Mouse (Mus musculus) ES-E14 (cell line): ENCODE results near the gene Shroom3. TPM values are rescaled to one million over a fixed set of nuclear protein-coding genes. Genes with fewer than 3 reads are reported as not detected.

ENCODE experiments used
- DNase-seq: peaks from one replicate; pipeline ENCODE4 v3.0.0-alpha.2; 2013; ENCODE audit warnings: low read depth, low spot score
- H3K27ac ChIP-seq: 2 replicates; pipeline ENCODE4 v1.5.1; 2012; ENCODE audit warnings: low read depth, mild to moderate bottlenecking, low read length, moderate library complexity, mixed read lengths; ENCODE audit not compliant: poor library complexity, insufficient read depth, severe bottlenecking
- H3K36me3 ChIP-seq: 2 replicates; pipeline ENCODE4 v1.6.1; 2012; ENCODE audit warnings: mild to moderate bottlenecking, low read length, moderate library complexity, mixed read lengths; ENCODE audit not compliant: control insufficient read depth, poor library complexity, insufficient read depth, severe bottlenecking
- H3K4me1 ChIP-seq, 2 experiments: fragments of 150-350 bp in 1 of 2; sonication (generic) in 1 of 2; 2 replicates each; pipeline ENCODE4 v1.6.1; 2012; ENCODE audit warnings: low read length in 2 of 2, mild to moderate bottlenecking in 1 of 2, mixed read lengths in 1 of 2; ENCODE audit not compliant: control insufficient read depth in 2 of 2, insufficient read depth in 2 of 2, poor library complexity in 1 of 2
- H3K4me3 ChIP-seq, 2 experiments: fragments of 150-350 bp in 1 of 2; sonication (generic) in 1 of 2; 2 replicates each; pipeline ENCODE4 v1.5.1; 2012; ENCODE audit warnings: low read length in 2 of 2, low read depth in 1 of 2, mild to moderate bottlenecking in 1 of 2, mixed read lengths in 1 of 2; ENCODE audit not compliant: insufficient read depth in 1 of 2, poor library complexity in 1 of 2, severe bottlenecking in 1 of 2
- H3K9ac ChIP-seq: 2 replicates; pipeline ENCODE4 v1.6.1; 2012; ENCODE audit warnings: low read depth, mild to moderate bottlenecking, low read length, mixed read lengths; ENCODE audit not compliant: poor library complexity, insufficient read depth, severe bottlenecking
- H3K9me3 ChIP-seq: fragments of 150-350 bp; sonication (generic); 2 replicates; pipeline ENCODE4 v1.6.1; 2012; ENCODE audit warnings: low read depth, mild to moderate bottlenecking, low read length; ENCODE audit not compliant: control insufficient read depth, insufficient read depth
- CHD2 ChIP-seq: IDR thresholded peaks from 2 replicates; pipeline ENCODE4 v1.6.1; 2014; ENCODE audit warnings: mild to moderate bottlenecking, low read depth, low read length, inconsistent platforms
- HCFC1 ChIP-seq: IDR thresholded peaks from 2 replicates; pipeline ENCODE4 v1.6.1; 2012; ENCODE audit warnings: low read length, inconsistent platforms, borderline replicate concordance; ENCODE audit not compliant: insufficient read depth
- MAFK ChIP-seq: IDR thresholded peaks from 2 replicates; pipeline ENCODE4 v1.6.1; 2014; ENCODE audit warnings: mild to moderate bottlenecking, low read depth, low read length, inconsistent platforms; ENCODE audit not compliant: insufficient read depth
- ZC3H11A ChIP-seq: IDR thresholded peaks from 2 replicates; pipeline ENCODE4 v1.6.1; 2012; ENCODE audit warnings: low read depth, mild to moderate bottlenecking, inconsistent platforms, low read length, borderline replicate concordance
- ZNF384 ChIP-seq: IDR thresholded peaks from 2 replicates; pipeline ENCODE4 v1.6.1; 2012; ENCODE audit warnings: low read depth, low read length, inconsistent platforms
- in situ Hi-C, 2 experiments: fragments of 600-800 bp; cut with MboI; formaldehyde crosslinking; loops; one replicate each; pipeline ENCODE4 v1.15.1; 2025; ENCODE audit warnings: low sequenced_read_pairs in 2 of 2, inconsistent platforms in 1 of 2; ENCODE audit not compliant: unreplicated experiment in 2 of 2
- total RNA-seq: library from RNA; depleted of rRNA; stranded (reverse); fragments of 300-350 nt; gene quantifications from 2 replicates; pipeline ENCODE4 v1.2.3, GENCODE M21; 2012

Shroom3 gene
- total RNA-seq, 1 experiment: 34.1 TPM

- in situ Hi-C loops: no loop called here
- Histone ChIP-seq H3K4me3 (no peak overlapping the region), H3K36me3 (no peaks in the 10 kb centered on the region), H3K9me3 (no peaks in the 10 kb centered on the region), H3K9ac (no peak overlapping the region), H3K27ac (no peak overlapping the region), H3K4me1 (peaks cover 0 to 2% of the 10 kb centered on the region in 2 experiments; a peak in 1 of 4 replicates)
- no peak for DNase-seq
- no peak for TF ChIP-seq ZNF384
- TF ChIP-seq CHD2: no peak
Observed at GRCm38 (mm10) chr5:92778395-92778794, 95.2 kb downstream of the Shroom3 start.

GRCm38 (mm10) chr5:92781082-92781481, 97.8 kb downstream of the Shroom3 start:
- no peak for DNase-seq
- TF ChIP-seq CHD2: no peak
- TF ChIP-seq ZNF384: no peak
- no peak for TF ChIP-seq ZC3H11A
- no peak for TF ChIP-seq MAFK
- no peak for TF ChIP-seq HCFC1
- Histone ChIP-seq H3K36me3 (no peaks in the 10 kb centered on the region), H3K9me3 (no peaks in the 10 kb centered on the region), H3K27ac (no peak overlapping the region), H3K9ac (no peak overlapping the region), H3K4me1 (peaks cover 0 to 7% of the 10 kb centered on the region in 2 experiments; a peak in 2 of 4 replicates), H3K4me3 (no peak overlapping the region)
- in situ Hi-C loops: no loop called here

- TF ChIP-seq ZC3H11A (no peak), ZNF384 (no peak), HCFC1 (no peak), MAFK (no peak), CHD2 (no peak)
- H3K9me3 ChIP-seq: no peaks in the 10 kb centered on the region
- H3K36me3 ChIP-seq: no peaks in the 10 kb centered on the region
- H3K9ac ChIP-seq: no peak overlapping the region
- H3K4me1 ChIP-seq: peaks cover 0 to 7% of the 10 kb centered on the region in 2 experiments; a peak in 2 of 4 replicates
- no peak overlapping the region for H3K4me3 ChIP-seq
- no peak for DNase-seq
- H3K27ac ChIP-seq: no peak overlapping the region
- in situ Hi-C loops: no loop called here
Observed at GRCm38 (mm10) chr5:92784037-92784860, 101.0 kb downstream of the Shroom3 start.

GRCm38 (mm10) chr5:92785870-92786436, 102.7 kb downstream of the Shroom3 start:
- no peak overlapping the region for H3K4me3 ChIP-seq
- no peak for DNase-seq
- peaks cover 0 to 7% of the 10 kb centered on the region in 2 experiments; a peak in 2 of 4 replicates for H3K4me1 ChIP-seq
- no peak overlapping the region for H3K27ac ChIP-seq
- in situ Hi-C loops: no loop called here
- TF ChIP-seq HCFC1: no peak
- TF ChIP-seq MAFK: no peak
- no peak for TF ChIP-seq ZC3H11A
- no peak for TF ChIP-seq ZNF384
- no peak for TF ChIP-seq CHD2
- no peak overlapping the region for H3K9ac ChIP-seq
- no peaks in the 10 kb centered on the region for H3K36me3 ChIP-seq
- H3K9me3 ChIP-seq: no peaks in the 10 kb centered on the region
